Mouse (Mus musculus) left cerebral cortex, adult 18-20 months (tissue): ENCODE results near the gene Cyp2ab1. TPM values are rescaled to one million over a fixed set of nuclear protein-coding genes. Genes with fewer than 3 reads are reported as not detected.
"Not testable (repeated sequence)": the region's sequence is repeated elsewhere in the genome, so short reads cannot be mapped to it uniquely, and the experiment has no call there.

ENCODE experiments used
- DNase-seq, 2 experiments: peaks; one replicate each; pipeline ENCODE4 v3.0.0; 2021 to 2022; ENCODE audit warnings: low spot score in 2 of 2, mixed read lengths in 1 of 2
- long read RNA-seq, 2 experiments: library from polyadenylated mRNA; stranded (forward); transcript quantifications; one replicate each; pipeline ENCODE4 v2.0.0; 2021
- total RNA-seq, 2 experiments: library from RNA; stranded (reverse); gene quantifications; 2 replicates each; pipeline ENCODE4 v1.2.3; 2021

Cyp2ab1 gene
- total RNA-seq = not detected
- long read RNA-seq, experiment 1 = 0 reads
- long read RNA-seq, experiment 2 = 0 reads

GRCm38 (mm10) chr16:20325286-20325685 lies at the start of gene Cyp2ab1:
TSS of gene Cyp2ab1 (minus strand) at chr16:20325404.
- no peak for DNase-seq

- DNase-seq = no peak
Measured at GRCm38 (mm10) chr16:20371731-20372130, 46.5 kb upstream of the Cyp2ab1 start.

GRCm38 (mm10) chr16:20368221-20368620 lies 43.0 kb upstream of the Cyp2ab1 start:
- no peak for DNase-seq

DNA sequence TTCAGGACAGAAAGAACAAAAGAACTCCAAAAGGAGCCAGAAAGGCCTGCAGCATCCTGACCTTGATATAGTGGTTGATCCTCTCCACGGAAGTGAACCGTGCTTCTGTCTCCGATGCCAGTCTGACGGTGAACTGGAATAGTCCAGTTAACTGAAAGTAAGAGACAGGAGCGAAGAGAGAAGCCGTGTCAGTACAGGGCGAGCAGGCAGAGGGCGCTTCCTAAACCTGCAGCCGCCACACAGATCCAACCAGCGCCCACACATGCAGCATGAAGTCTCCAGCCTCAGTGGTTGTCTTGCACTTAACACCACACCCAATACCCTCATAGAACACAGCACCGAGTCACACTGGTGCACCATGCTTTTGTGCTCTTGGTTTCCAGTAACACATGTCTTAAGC lies 36.9 kb upstream of the Cyp2ab1 start:
- DNase-seq = no peak

DNA sequence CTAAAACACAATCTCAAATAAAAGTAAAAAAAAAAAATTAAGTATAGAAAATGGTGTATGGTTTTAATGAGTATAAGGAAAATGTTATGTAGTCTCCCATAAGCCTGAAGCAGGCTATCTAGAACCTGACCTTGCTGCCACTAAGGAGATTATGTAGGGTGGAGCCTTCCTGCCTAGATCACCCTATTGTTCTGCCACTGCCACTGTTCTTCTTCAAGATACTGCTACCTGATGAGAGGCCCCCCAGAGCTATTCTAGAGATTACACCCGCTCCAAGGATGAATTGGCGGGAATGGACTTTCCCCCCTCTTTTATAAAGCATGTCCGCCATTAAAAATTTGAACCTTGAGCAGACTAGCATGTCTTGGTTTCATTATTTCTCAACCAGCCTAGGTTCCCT lies 36.3 kb upstream of the Cyp2ab1 start:
- not testable (repeated sequence) for DNase-seq

- DNase-seq = no peak
Measured at GRCm38 (mm10) chr16:20359643-20360295, 34.6 kb upstream of the Cyp2ab1 start.

- DNase-seq = no peak
Measured at GRCm38 (mm10) chr16:20357837-20358236, 32.6 kb upstream of the Cyp2ab1 start.

- no peak for DNase-seq
Measured at GRCm38 (mm10) chr16:20354762-20355161, 29.6 kb upstream of the Cyp2ab1 start.

- DNase-seq = no peak
Measured at GRCm38 (mm10) chr16:20354011-20354410, 28.8 kb upstream of the Cyp2ab1 start.

DNA sequence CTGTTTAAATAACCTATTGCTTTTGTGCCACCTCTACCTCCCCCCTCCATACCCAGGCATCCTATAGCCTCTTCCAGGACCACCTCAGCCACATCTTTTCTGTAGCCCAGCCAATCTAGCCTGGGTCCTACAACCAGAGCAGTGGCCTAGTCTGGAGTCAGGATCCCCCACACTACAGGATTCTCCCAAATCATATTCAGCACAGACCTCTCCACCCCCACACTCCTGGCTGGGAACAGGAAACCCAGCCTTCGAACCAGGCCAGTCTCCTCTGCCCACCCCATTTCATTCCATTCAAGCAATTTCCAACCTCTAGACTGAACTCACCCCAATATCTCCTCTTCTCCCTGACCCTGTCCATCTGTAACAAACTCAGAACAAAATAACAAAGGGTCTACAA lies 20.3 kb upstream of the Cyp2ab1 start:
- DNase-seq = peak in 1 of 2 experiments; percentile 30

GRCm38 (mm10) chr16:20338616-20339015 lies 13.4 kb upstream of the Cyp2ab1 start:
- peak; percentile 67 to 80 for DNase-seq

DNA sequence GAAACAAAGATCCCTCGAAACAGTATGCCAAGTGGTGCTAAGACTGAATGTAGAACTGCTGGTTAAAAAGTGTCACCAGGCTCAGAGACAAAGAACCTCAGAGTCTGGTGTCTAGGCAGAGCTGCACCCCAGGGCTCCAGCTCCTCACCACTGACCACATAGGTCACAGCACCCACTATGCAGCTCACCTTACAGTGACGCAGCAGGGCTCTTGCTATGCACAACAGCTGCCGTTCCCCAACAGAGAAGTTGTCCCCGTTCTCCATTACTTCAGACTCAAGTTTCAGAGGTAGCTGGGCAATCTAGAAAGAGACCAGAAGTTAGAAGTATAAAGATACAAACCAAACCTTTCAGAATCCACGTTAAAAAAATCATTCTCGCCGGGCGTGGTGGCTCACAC lies 9.7 kb upstream of the Cyp2ab1 start:
- DNase-seq = no peak

DNA sequence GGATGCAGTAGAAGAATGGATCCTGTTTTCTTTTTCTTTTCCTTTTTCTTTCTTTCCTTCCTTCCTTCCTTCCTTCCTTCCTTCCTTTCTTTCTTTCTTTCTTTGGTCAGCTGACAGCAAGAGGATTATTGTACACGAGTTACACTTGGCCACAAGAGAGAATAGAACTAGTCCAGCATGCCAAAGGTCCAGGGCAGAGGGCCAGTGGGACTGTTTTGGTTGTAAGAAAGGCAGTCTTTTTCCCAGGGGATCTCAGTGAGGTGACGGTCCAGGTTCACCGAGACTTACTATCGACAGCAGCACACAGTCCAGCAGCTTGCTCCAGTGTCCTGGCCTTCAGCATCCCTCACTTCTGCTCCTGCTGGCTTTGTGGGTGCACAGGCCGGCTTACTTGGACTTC lies 3.1 kb upstream of the Cyp2ab1 start:
- no peak for DNase-seq

GRCm38 (mm10) chr16:20323907-20324306 lies 1.3 kb downstream of the Cyp2ab1 start:
- no peak for DNase-seq

DNA sequence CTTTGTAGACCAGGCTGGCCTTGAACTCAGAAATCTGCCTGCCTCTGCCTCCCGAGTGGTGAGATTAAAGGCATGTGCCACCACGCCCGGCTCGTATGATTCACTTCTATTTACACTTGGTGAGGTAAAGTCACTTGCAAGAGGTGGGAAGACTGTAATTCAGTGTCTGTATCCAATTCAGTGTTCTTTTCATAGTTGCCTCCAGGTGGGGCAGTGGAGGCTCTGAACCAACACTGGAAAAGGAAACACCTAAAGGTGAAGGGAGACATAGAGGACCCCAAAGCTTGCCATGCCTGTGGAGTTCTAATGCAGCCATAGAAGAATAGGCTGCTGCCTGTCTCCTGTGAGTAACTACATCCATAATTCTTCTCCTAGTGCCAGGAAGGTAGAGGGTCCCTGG lies 2.9 kb downstream of the Cyp2ab1 start:
- no peak for DNase-seq

DNA sequence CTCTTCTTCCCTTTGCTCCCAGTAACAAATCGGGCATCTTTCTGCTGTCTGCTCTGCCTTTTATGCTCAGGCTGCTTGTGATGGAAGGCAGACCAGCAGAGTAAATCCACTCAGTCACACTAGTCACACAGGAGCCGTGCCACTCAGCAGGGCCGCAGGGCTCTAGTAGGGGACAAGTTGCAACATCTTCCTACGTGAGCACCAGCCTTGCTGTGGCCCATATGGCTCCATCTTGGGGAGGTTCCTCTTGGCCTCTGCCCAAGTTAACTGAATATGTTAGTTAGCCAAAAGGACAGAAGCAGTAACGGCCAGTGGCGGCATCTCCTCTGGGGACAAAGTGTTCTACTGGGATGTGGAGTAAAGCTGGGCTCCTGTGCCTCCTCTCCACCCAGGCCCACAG lies 8.4 kb downstream of the Cyp2ab1 start:
- DNase-seq = no peak

DNA sequence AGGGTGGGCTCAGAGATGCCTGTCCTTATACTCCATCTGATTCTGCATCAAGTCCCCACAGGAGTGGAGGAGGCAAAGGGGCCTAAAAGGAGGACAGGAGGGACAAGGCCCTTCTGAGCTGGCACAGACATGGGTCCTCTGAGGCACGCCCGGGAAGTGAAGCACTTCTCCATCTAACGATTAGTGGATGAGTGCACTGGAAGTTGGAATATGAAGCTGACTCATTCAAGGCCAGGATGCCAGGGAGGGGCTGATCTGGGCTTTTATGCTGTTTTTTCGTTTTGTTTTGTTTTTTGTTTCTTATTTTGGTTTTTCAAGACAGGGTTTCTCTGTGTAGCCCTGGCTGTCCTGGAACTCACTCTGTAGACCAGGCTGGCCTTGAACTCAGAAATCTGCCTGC lies 9.9 kb downstream of the Cyp2ab1 start:
- DNase-seq = no peak

DNA sequence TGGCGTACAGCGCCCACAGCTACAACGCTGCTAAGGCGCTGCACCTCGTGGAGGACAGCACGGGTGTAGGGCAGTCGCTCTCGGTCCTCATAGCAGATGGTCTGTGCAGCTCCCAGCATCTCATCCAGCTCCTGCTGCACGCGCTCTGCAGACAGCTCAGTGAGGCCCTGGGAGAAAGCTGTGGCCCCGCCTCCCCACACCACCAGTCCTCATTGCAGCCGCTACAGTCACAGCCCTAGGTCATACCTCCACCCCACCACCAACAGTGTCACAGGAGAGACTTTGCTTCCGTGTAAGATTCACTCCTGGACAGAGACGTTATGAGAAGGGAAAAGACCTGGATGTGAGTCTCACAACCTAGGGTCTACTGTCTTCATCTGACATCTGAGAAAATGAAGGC lies 12.9 kb downstream of the Cyp2ab1 start:
- DNase-seq = no peak

GRCm38 (mm10) chr16:20301770-20302649 lies 23.2 kb downstream of the Cyp2ab1 start, which contains the start of gene Parl:
TSS of gene Parl (minus strand) at chr16:20302387.
- DNase-seq = peak; percentile 82 to 86

DNA sequence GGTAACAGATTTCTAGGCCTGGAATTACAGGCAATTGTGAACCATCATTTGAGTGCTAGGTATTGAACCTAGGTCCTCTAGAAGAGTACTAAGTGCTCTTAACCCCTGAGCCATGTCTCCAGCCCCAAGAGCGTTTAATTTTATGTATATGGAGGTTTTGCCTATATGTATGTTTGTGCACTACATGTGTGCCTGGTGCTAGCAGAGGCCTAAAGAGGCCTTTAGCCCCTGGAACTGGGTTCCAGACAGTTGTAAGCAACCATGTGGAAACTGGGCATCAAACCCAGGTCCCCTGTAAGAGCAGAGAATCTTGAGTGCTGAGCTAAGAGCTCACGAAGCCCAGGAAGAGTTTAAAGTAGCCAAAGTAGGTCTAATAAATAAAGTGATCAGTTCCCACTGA lies 25.1 kb downstream of the Cyp2ab1 start:
- DNase-seq = no peak

DNA sequence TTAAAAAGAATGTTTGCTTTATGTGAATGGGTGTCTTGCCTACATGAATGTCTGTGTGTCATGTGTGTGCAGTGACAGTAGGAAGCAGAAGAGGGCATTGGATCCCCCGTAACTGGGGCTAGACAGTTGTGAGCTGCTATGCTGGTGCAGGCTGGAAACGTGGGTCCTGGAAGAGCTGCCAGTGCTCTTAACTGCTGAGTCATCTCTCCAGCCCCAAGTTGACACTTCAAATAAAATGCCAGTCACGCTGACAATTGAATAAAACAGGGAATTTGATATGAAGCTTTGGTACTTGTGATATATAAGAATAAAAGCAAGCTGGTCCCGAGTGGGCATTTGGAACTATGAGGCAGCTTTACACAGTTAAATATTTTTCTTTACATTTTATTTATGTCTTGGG lies 45.0 kb downstream of the Cyp2ab1 start:
- no peak for DNase-seq

DNA sequence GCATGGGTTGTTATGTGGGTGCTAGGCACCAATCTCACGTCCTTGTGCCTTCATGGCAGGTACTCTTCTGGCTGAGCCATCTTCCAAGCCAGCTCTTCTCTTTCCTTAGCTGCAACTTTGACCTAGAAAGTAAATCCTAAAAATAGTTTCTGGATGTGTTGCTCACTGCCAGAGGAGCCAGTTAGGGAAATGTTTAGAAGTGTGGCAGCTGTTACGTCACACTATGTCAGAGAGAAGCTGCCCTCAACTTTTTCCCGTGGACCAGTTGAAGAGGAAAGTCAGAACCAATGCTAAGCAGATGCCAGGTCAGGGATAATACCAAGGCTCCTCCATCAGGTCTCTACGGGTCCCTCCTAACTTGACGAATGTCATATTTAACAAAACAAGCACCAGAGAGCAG lies 45.8 kb downstream of the Cyp2ab1 start:
- DNase-seq = no peak
